11 mouse cellular contexts compared by ENCODE assay signal in genomic region chr4:83166867-83167814, GRCm38 (mm10).
DNase-seq lines count a peak whose midpoint lies in the region; ATAC-seq and TF ChIP-seq lines count a peak whose summit lies in the region.
"Had no signal": no experiment of that assay in that cellular context is flagged by ENCODE, and none has a peak within 500 bp of the region (broad histone marks: within the 10 kb centered on the region; RNA-seq: fewer than 3 reads in every experiment).

No protein-coding gene starts in this region.

- no peak overlapping the region for H3K4me3 ChIP-seq in lung, embryonic 14.5 days (ENCODE audit: low read depth, low read length)
- no peak overlapping the region for H3K4me3 ChIP-seq in lung, adult 2 months (replicated peaks; ENCODE audit: extremely low read depth, low read depth, low read length)
- no peak overlapping the region for H3K4me3 ChIP-seq in forebrain, embryonic 15.5 days
- no peak overlapping the region for H3K4me3 ChIP-seq in kidney, embryonic 15.5 days (replicated peaks)
- H3K4me3 ChIP-seq: heart, embryonic 13.5 days; megakaryocyte, embryonic 14.5 days had no signal

- H3K27me3 ChIP-seq in lung, embryonic 14.5 days (ENCODE audit: insufficient read depth, low read length): no peaks in the 10 kb centered on the region
- no peaks in the 10 kb centered on the region for H3K27me3 ChIP-seq in forebrain, embryonic 15.5 days
- no peaks in the 10 kb centered on the region for H3K27me3 ChIP-seq in kidney, embryonic 15.5 days
- H3K27me3 ChIP-seq: heart, embryonic 13.5 days; megakaryocyte, embryonic 14.5 days had no signal

- no peak for TF ChIP-seq POLR2A in lung, adult 2 months (IDR thresholded peaks at IDR 0.05; ENCODE audit: borderline replicate concordance, extremely low read depth, low read depth, low read length)

- H3K4me1 ChIP-seq in lung, embryonic 14.5 days (ENCODE audit: insufficient read depth): no peaks in the 10 kb centered on the region
- no peaks in the 10 kb centered on the region; the same call in 1 of the 2 replicates for H3K4me1 ChIP-seq in lung, adult 2 months (ENCODE audit: control insufficient read depth, insufficient read depth, low read length)
- H3K4me1 ChIP-seq in forebrain, embryonic 15.5 days: peaks cover 25% of the 10 kb centered on the region
- peaks cover 18% of the 10 kb centered on the region for H3K4me1 ChIP-seq in kidney, embryonic 15.5 days
- H3K4me1 ChIP-seq: heart, embryonic 13.5 days; megakaryocyte, embryonic 14.5 days had no signal

- ATAC-seq in lung, embryonic 14.5 days (ENCODE audit: insufficient read depth): peak; percentile 89
- 0 out of 2 replicates have a peak, but pooled peaks have one; percentile 41 for ATAC-seq in forebrain, embryonic 15.5 days (replicated peaks)
- peak; percentile 88 for ATAC-seq in kidney, embryonic 15.5 days (replicated peaks; ENCODE audit: low FRiP score)
- ATAC-seq in granulocyte monocyte progenitor cell, adult 5-6 weeks (replicated peaks; ENCODE audit: poor library complexity, severe bottlenecking): no peak

- H3K27ac ChIP-seq in lung, embryonic 14.5 days (ENCODE audit: low read depth): peak overlapping the region; percentile 52
- H3K27ac ChIP-seq in forebrain, embryonic 15.5 days (replicated peaks): peak overlapping the region; percentile 73
- H3K27ac ChIP-seq in kidney, embryonic 15.5 days: peak overlapping the region; percentile 80
- H3K27ac ChIP-seq: heart, embryonic 13.5 days had no signal

- H3K9ac ChIP-seq in lung, embryonic 14.5 days: no peak overlapping the region
- no peak overlapping the region for H3K9ac ChIP-seq in forebrain, embryonic 15.5 days (replicated peaks)
- H3K9ac ChIP-seq in kidney, embryonic 15.5 days: no peak overlapping the region
- H3K9ac ChIP-seq: heart, embryonic 13.5 days had no signal

- H3K36me3 ChIP-seq in lung, embryonic 14.5 days (ENCODE audit: insufficient read depth): no peaks in the 10 kb centered on the region
- H3K36me3 ChIP-seq in forebrain, embryonic 15.5 days: no peaks in the 10 kb centered on the region
- H3K36me3 ChIP-seq in kidney, embryonic 15.5 days: no peaks in the 10 kb centered on the region
- H3K36me3 ChIP-seq: heart, embryonic 13.5 days had no signal

- no peak overlapping the region for H3K4me2 ChIP-seq in lung, embryonic 14.5 days
- no peak overlapping the region for H3K4me2 ChIP-seq in forebrain, embryonic 15.5 days (replicated peaks)
- no peak overlapping the region for H3K4me2 ChIP-seq in kidney, embryonic 15.5 days
- H3K4me2 ChIP-seq: heart, embryonic 13.5 days had no signal

- no peaks in the 10 kb centered on the region for H3K9me3 ChIP-seq in lung, embryonic 14.5 days (ENCODE audit: low read depth, low read length)
- H3K9me3 ChIP-seq in forebrain, embryonic 15.5 days: no peaks in the 10 kb centered on the region
- H3K9me3 ChIP-seq in kidney, embryonic 15.5 days (replicated peaks): no peaks in the 10 kb centered on the region
- H3K9me3 ChIP-seq: heart, embryonic 13.5 days; megakaryocyte, embryonic 14.5 days had no signal

- no peak for TF ChIP-seq CTCF in lung, embryonic 14.5 days (IDR thresholded peaks at IDR 0.05; ENCODE audit: low read depth)
- no peak for TF ChIP-seq CTCF in lung, adult 2 months (IDR thresholded peaks at IDR 0.05; ENCODE audit: insufficient read depth, low read length)

- peak; percentile 90 for DNase-seq in lung, embryonic 14.5 days
- no peak for DNase-seq in lung, adult 2 months
- DNase-seq in lung, postnatal 4 days: peak; percentile 46 to 69
- no peak for DNase-seq in gastrocnemius, adult 8-10 months (ENCODE audit: low spot score in 2 of 2)
- DNase-seq in gastrocnemius, postnatal 10 days: no peak
- DNase-seq: left cerebral cortex, postnatal 4 days had no signal

- 34% methylated on average over 12 of the region's 12 CpGs for WGBS in lung, embryonic 14.5 days
- 60% methylated on average over 12 of the region's 12 CpGs for WGBS in lung, adult 2 months
- WGBS in forebrain, embryonic 15.5 days: 36% methylated on average over 12 of the region's 12 CpGs
- 49% methylated on average over 12 of the region's 12 CpGs for WGBS in kidney, embryonic 15.5 days

Comparison
In these comparisons a context has a peak if more than half of its experiments do, and no peak if none do; other contexts are left out.
1. DNase-seq: peak in lung, embryonic 14.5 days (single experiment) and lung, postnatal 4 days (2 of 2); none in lung, adult 2 months (single experiment), gastrocnemius, adult 8-10 months (0 of 2) and gastrocnemius, postnatal 10 days (single experiment).
2. Peak in every context shown above with its lines, with median percentiles within 50 percentile points of each other: H3K27ac ChIP-seq.